Mouse (Mus musculus) testis, adult 2 months (tissue): ENCODE measurements around the gene Stip1.
A peak's percentile ranks its signal among the peaks of the same experiment; 100 is the strongest.

ENCODE experiments used
- CTCF ChIP-seq: fragments of 200-500 bp; IDR thresholded peaks from 2 replicates; pipeline ENCODE4 v1.5.1; 2012; ENCODE audit warnings: low read depth, mild to moderate bottlenecking, inconsistent platforms, low read length, moderate library complexity; ENCODE audit not compliant: control insufficient read depth, insufficient read depth, insufficient replicate concordance
- POLR2A ChIP-seq: fragments of 200-500 bp; IDR thresholded peaks from 2 replicates; pipeline ENCODE4 v1.6.1; 2012; ENCODE audit warnings: low read depth, mild to moderate bottlenecking, inconsistent platforms, low read length, moderate library complexity; ENCODE audit not compliant: control insufficient read depth

GRCm38 (mm10) chr19:7064571-7064970 lies 24.8 kb upstream of the Stip1 start:
- TF ChIP-seq POLR2A (no peak), CTCF (peak; percentile 97)
